Mouse (Mus musculus): Measurements from ENCODE around the gene Cald1. TPM values are rescaled to one million over a fixed set of nuclear protein-coding genes. Genes with fewer than 3 reads are reported as not detected.
A peak's percentile ranks its signal among the peaks of the same experiment; 100 is the strongest.

Cald1 gene
- polyA plus RNA-seq, 1 experiment, result 24.7 TPM

GRCm38 (mm10) chr6:34734940-34735695 lies 136.8 kb downstream of the Cald1 start:
- DNase-seq, result no peak
- Histone ChIP-seq H3K4me1 (ENCODE audit: control insufficient read depth, insufficient read depth, low read length) (0 out of 2 replicates have a peak, but pooled peaks cover 5% of the 10 kb centered on the region), H3K36me3 (ENCODE audit: control insufficient read depth, insufficient read depth, low read length) (no peaks in the 10 kb centered on the region), H3K27me3 (replicated peaks; ENCODE audit: control insufficient read depth, insufficient read depth, low read length) (no peaks in the 10 kb centered on the region), H3K4me3 (ENCODE audit: insufficient read depth, low read depth, low read length) (no peak overlapping the region), H3K27ac (ENCODE audit: insufficient read depth, low read depth, low read length) (no peak overlapping the region)
- 76% methylated on average over 13 of the region's 13 CpGs for WGBS
- TF ChIP-seq POLR2A (IDR thresholded peaks at IDR 0.05; ENCODE audit: low read depth, low read length), result no peak

DNA sequence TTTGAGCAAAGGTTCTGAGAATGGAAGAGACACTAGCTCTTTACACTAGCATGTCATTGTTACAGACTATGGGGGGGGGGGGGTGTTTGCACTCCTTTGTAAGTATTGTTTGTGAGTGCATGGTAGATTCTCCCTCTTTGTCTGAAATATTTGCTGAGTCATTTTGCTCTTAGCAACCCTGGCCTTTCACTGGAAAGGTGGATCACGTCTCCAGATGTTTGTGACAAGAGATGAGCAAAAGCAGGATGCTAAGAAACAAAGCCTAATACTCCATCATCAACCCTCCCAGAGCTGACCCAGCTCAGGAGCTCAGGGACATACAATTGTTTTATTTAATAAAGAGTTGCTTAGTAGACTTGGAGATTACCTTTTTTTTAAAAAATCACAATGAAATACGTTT lies 138.6 kb downstream of the Cald1 start:
- no peak for TF ChIP-seq CTCF (conservative IDR thresholded peaks at IDR 0.05; ENCODE audit: insufficient read depth, insufficient read length, low read depth, low read length)
- TF ChIP-seq POLR2A (IDR thresholded peaks at IDR 0.05; ENCODE audit: low read depth, low read length), result no peak
- H3K27ac ChIP-seq (ENCODE audit: insufficient read depth, low read depth, low read length), result no peak overlapping the region
- DNase-seq, result no peak
- 0 out of 2 replicates have a peak, but pooled peaks cover 2% of the 10 kb centered on the region for H3K4me1 ChIP-seq (ENCODE audit: control insufficient read depth, insufficient read depth, low read length)
- H3K36me3 ChIP-seq (ENCODE audit: control insufficient read depth, insufficient read depth, low read length), result no peaks in the 10 kb centered on the region
- no peaks in the 10 kb centered on the region for H3K27me3 ChIP-seq (replicated peaks; ENCODE audit: control insufficient read depth, insufficient read depth, low read length)
- H3K4me3 ChIP-seq (ENCODE audit: insufficient read depth, low read depth, low read length), result no peak overlapping the region
- WGBS, result 54% methylated on average over 2 of the region's 2 CpGs

GRCm38 (mm10) chr6:34743946-34744345 lies 145.6 kb downstream of the Cald1 start:
- Histone ChIP-seq H3K27ac (ENCODE audit: insufficient read depth, low read depth, low read length) (no peak overlapping the region), H3K27me3 (replicated peaks; ENCODE audit: control insufficient read depth, insufficient read depth, low read length) (no peaks in the 10 kb centered on the region), H3K36me3 (ENCODE audit: control insufficient read depth, insufficient read depth, low read length) (no peaks in the 10 kb centered on the region), H3K4me3 (ENCODE audit: insufficient read depth, low read depth, low read length) (no peak overlapping the region), H3K4me1 (ENCODE audit: control insufficient read depth, insufficient read depth, low read length) (no peaks in the 10 kb centered on the region)
- no peak for DNase-seq
- TF ChIP-seq CTCF (conservative IDR thresholded peaks at IDR 0.05; ENCODE audit: insufficient read depth, insufficient read length, low read depth, low read length) (no peak), POLR2A (IDR thresholded peaks at IDR 0.05; ENCODE audit: low read depth, low read length) (no peak)
- WGBS, result 53% methylated on average over 4 of the region's 4 CpGs

DNA sequence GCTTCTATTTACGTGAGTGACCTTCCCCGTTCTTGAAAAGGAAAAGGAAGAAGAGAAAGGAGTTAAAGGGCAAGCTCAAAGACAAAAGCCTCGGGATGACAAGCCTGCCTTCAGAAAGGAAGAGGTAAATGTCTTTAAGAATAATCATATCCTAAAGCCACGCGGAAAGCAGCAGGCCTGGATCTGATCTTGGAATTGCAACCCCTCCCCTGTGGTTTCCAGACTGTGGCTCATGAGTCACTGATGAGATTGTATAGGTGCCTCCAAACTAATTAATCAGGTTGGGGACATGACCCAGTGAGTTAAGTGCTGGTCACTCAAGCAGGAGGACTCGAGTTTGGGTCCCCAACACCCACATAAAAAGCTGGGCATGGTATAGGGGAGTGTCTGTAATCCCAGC lies 149.5 kb downstream of the Cald1 start:
- no peak for TF ChIP-seq CTCF (conservative IDR thresholded peaks at IDR 0.05; ENCODE audit: insufficient read depth, insufficient read length, low read depth, low read length)
- no peak for DNase-seq
- Histone ChIP-seq H3K4me3 (ENCODE audit: insufficient read depth, low read depth, low read length) (no peak overlapping the region), H3K27me3 (replicated peaks; ENCODE audit: control insufficient read depth, insufficient read depth, low read length) (no peaks in the 10 kb centered on the region), H3K36me3 (ENCODE audit: control insufficient read depth, insufficient read depth, low read length) (no peaks in the 10 kb centered on the region), H3K27ac (ENCODE audit: insufficient read depth, low read depth, low read length) (no peak overlapping the region), H3K4me1 (ENCODE audit: control insufficient read depth, insufficient read depth, low read length) (no peaks in the 10 kb centered on the region)
- WGBS, result 68% methylated on average over 6 of the region's 6 CpGs

GRCm38 (mm10) chr6:34748566-34748965 lies 150.3 kb downstream of the Cald1 start:
- WGBS, result 85% methylated on average over 11 of the region's 11 CpGs
- no peak for DNase-seq
- no peak overlapping the region for H3K27ac ChIP-seq (ENCODE audit: insufficient read depth, low read depth, low read length)
- H3K36me3 ChIP-seq (ENCODE audit: control insufficient read depth, insufficient read depth, low read length), result no peaks in the 10 kb centered on the region
- no peaks in the 10 kb centered on the region for H3K4me1 ChIP-seq (ENCODE audit: control insufficient read depth, insufficient read depth, low read length)
- no peaks in the 10 kb centered on the region for H3K27me3 ChIP-seq (replicated peaks; ENCODE audit: control insufficient read depth, insufficient read depth, low read length)
- no peak for TF ChIP-seq CTCF (conservative IDR thresholded peaks at IDR 0.05; ENCODE audit: insufficient read depth, insufficient read length, low read depth, low read length)
- TF ChIP-seq POLR2A (IDR thresholded peaks at IDR 0.05; ENCODE audit: low read depth, low read length), result no peak
- H3K4me3 ChIP-seq (ENCODE audit: insufficient read depth, low read depth, low read length), result no peak overlapping the region

DNA sequence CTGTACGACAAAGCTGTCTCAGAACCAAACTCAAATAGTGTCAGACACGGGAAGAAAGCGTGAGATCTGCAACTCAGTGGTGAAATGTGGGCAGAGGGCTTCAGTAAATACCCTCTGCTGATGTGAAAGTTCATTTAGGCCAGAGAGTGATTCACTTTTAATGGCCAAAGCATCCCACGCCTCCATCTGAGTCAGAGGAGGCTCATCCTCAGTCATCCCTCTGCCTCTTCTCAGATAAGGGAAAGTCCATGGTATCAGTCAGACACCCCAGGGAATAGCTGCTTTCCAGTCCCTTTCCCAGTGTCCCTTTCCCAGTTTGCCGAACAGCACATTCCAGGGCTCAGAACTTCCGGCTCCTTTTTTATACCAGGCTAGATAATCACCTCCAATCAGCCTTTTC lies 151.2 kb downstream of the Cald1 start:
- Histone ChIP-seq H3K27me3 (replicated peaks; ENCODE audit: control insufficient read depth, insufficient read depth, low read length) (no peaks in the 10 kb centered on the region), H3K4me3 (ENCODE audit: insufficient read depth, low read depth, low read length) (no peak overlapping the region), H3K4me1 (ENCODE audit: control insufficient read depth, insufficient read depth, low read length) (no peaks in the 10 kb centered on the region), H3K27ac (ENCODE audit: insufficient read depth, low read depth, low read length) (peak overlapping the region; percentile 65; the same call in 1 of the 2 replicates), H3K36me3 (ENCODE audit: control insufficient read depth, insufficient read depth, low read length) (no peaks in the 10 kb centered on the region)
- DNase-seq, result peak; percentile 34
- TF ChIP-seq POLR2A (IDR thresholded peaks at IDR 0.05; ENCODE audit: low read depth, low read length) (no peak), CTCF (conservative IDR thresholded peaks at IDR 0.05; ENCODE audit: insufficient read depth, insufficient read length, low read depth, low read length) (no peak)
- 69% methylated on average over 6 of the region's 6 CpGs for WGBS

GRCm38 (mm10) chr6:34750487-34751120 lies 152.3 kb downstream of the Cald1 start:
- H3K27me3 ChIP-seq (replicated peaks; ENCODE audit: control insufficient read depth, insufficient read depth, low read length), result no peaks in the 10 kb centered on the region
- no peak for TF ChIP-seq CTCF (conservative IDR thresholded peaks at IDR 0.05; ENCODE audit: insufficient read depth, insufficient read length, low read depth, low read length)
- TF ChIP-seq POLR2A (IDR thresholded peaks at IDR 0.05; ENCODE audit: low read depth, low read length), result no peak
- 57% methylated on average over 7 of the region's 7 CpGs for WGBS
- no peak overlapping the region for H3K4me3 ChIP-seq (ENCODE audit: insufficient read depth, low read depth, low read length)
- no peak for DNase-seq
- H3K27ac ChIP-seq (ENCODE audit: insufficient read depth, low read depth, low read length), result peak overlapping the region; percentile 19
- H3K4me1 ChIP-seq (ENCODE audit: control insufficient read depth, insufficient read depth, low read length), result no peaks in the 10 kb centered on the region
- H3K36me3 ChIP-seq (ENCODE audit: control insufficient read depth, insufficient read depth, low read length), result no peaks in the 10 kb centered on the region

Measured in kidney, adult 2 months (tissue).